Mouse (Mus musculus) hindbrain, embryonic 11.5 days (tissue): ENCODE results near the gene Hrasls. TPM values are rescaled to one million over a fixed set of nuclear protein-coding genes. Genes with fewer than 3 reads are reported as not detected.

Experiments used
- ATAC-seq: fragments of 200-750 bp; cut with Nextera tagmentation; 2 replicates; pipeline ENCODE4 v1.8.0; 2017; ENCODE audit warnings: mild to moderate bottlenecking, moderate TSS enrichment, moderate library complexity; ENCODE audit not compliant: low FRiP score
- DNase-seq: peaks from one replicate; pipeline ENCODE4 v3.0.0-alpha.2; 2015; ENCODE audit warnings: low spot score
- H3K27ac ChIP-seq: fragments of 300-500 bp; sonication (generic); 2 replicates; pipeline ENCODE4 v1.5.1; 2014; ENCODE audit warnings: mild to moderate bottlenecking, low read depth, low read length
- H3K27me3 ChIP-seq: fragments of 300-500 bp; sonication (generic); 2 replicates; pipeline ENCODE4 v1.6.1; 2014; ENCODE audit warnings: mild to moderate bottlenecking, low read length, moderate library complexity, mixed read lengths; ENCODE audit not compliant: control insufficient read depth, insufficient read depth
- H3K36me3 ChIP-seq: fragments of 300-500 bp; sonication (generic); 2 replicates; pipeline ENCODE4 v1.6.1; 2014; ENCODE audit warnings: mild to moderate bottlenecking, low read length, moderate library complexity, mixed read lengths; ENCODE audit not compliant: control insufficient read depth, insufficient read depth
- H3K4me1 ChIP-seq: fragments of 300-500 bp; sonication (generic); replicated peaks from 2 replicates; pipeline ENCODE4 v1.6.1; 2014; ENCODE audit warnings: low read length, mixed read lengths; ENCODE audit not compliant: control insufficient read depth, insufficient read depth
- H3K4me2 ChIP-seq: fragments of 300-500 bp; sonication (generic); replicated peaks from 2 replicates; pipeline ENCODE4 v1.6.1; 2014; ENCODE audit warnings: mild to moderate bottlenecking, low read depth, low read length
- H3K4me3 ChIP-seq: fragments of 300-500 bp; sonication (generic); 2 replicates; pipeline ENCODE4 v1.5.1; 2014; ENCODE audit warnings: low read depth, low read length
- H3K9ac ChIP-seq: fragments of 300-500 bp; sonication (generic); 2 replicates; pipeline ENCODE4 v1.6.1; 2014; ENCODE audit warnings: low read depth, low read length
- H3K9me3 ChIP-seq: fragments of 300-500 bp; sonication (generic); 2 replicates; pipeline ENCODE4 v1.6.1; 2016; ENCODE audit warnings: low read length; ENCODE audit not compliant: control insufficient read depth
- WGBS: fragments of 180-500 bp; shearing (Covaris S2); extraction: QIAGEN DNeasy Blood & Tissue Kit; methylation state at CpG from one replicate; pipeline ENCODE4 v1.1.7; 2014; 5-methylcytosine and 5-hydroxymethylcytosine counted together
- polyA plus RNA-seq: library from polyadenylated mRNA; unstranded; fragments of >200 nt; fragmentation: Nextera tagmentation; extraction: Ambion mirVana; gene quantifications from 2 replicates; pipeline ENCODE4 v1.2.1, GENCODE M21; 2014

Hrasls gene
- polyA plus RNA-seq, 1 experiment from 2014 or later: 1.4 TPM

DNA sequence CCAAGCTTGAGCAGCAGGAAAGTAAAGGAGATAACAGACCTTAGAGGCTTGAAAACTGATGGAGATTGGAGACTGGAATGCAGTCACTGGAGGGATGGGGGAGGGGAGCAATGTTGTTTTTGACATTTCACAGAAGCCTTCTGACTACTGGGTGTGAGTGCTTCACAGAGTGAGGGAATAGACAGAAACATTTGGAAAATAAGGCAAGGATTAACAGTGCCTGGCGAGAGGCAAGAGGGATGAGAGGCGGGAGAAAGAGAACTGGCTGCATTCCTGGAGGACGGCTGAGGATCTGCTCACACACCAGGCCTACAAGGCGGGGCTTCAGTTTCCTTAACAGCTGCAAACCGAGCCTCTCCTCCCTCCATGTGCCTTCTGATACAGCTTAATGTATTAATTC is 11.0 kb upstream of the Hrasls start:
- H3K9me3 ChIP-seq: no peaks in the 10 kb centered on the region
- no peak overlapping the region for H3K4me3 ChIP-seq
- ATAC-seq (no peak), DNase-seq (no peak)
- no peaks in the 10 kb centered on the region for H3K36me3 ChIP-seq
- no peaks in the 10 kb centered on the region for H3K27me3 ChIP-seq
- 22% methylated on average over 5 of the region's 5 CpGs for WGBS
- H3K4me1 ChIP-seq: no peaks in the 10 kb centered on the region; the same call in 1 of the 2 replicates
- no peak overlapping the region for H3K27ac ChIP-seq
- no peak overlapping the region for H3K9ac ChIP-seq
- H3K4me2 ChIP-seq: no peak overlapping the region

GRCm38 (mm10) chr16:29201146-29201545 is 8.3 kb upstream of the Hrasls start:
- no peak overlapping the region for H3K4me3 ChIP-seq
- no peak overlapping the region for H3K4me2 ChIP-seq
- DNase-seq (no peak), ATAC-seq (no peak)
- no peaks in the 10 kb centered on the region for H3K9me3 ChIP-seq
- no peaks in the 10 kb centered on the region for H3K36me3 ChIP-seq
- WGBS: 85% methylated on average over 2 of the region's 2 CpGs
- H3K4me1 ChIP-seq: no peaks in the 10 kb centered on the region
- no peak overlapping the region for H3K9ac ChIP-seq
- H3K27ac ChIP-seq: no peak overlapping the region
- H3K27me3 ChIP-seq: no peaks in the 10 kb centered on the region

DNA sequence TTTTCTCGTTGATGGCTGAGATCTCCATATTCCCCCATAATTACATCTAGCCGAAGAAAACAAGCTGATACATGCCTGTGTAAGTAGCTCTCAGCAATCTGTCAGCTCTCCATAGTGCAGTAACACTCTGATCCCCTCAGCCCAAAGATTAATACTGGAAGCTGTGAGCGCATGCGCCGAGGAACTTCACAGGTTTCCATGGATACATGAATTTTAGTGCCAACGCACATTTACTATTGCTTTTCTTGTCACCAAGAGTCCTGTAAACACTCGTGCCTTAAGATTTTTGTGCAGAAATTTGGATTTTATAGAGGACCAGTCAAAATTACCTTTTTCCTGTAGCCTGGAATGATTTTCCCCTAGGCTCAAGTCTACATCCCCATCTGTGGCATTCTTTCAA is 4.6 kb upstream of the Hrasls start:
- Histone ChIP-seq H3K9me3 (no peaks in the 10 kb centered on the region), H3K27me3 (no peaks in the 10 kb centered on the region), H3K4me2 (no peak overlapping the region), H3K27ac (no peak overlapping the region), H3K9ac (no peak overlapping the region), H3K4me1 (no peaks in the 10 kb centered on the region), H3K4me3 (no peak overlapping the region), H3K36me3 (no peaks in the 10 kb centered on the region)
- ATAC-seq: no peak
- 92% methylated on average over 7 of the region's 7 CpGs for WGBS
- DNase-seq: no peak

DNA sequence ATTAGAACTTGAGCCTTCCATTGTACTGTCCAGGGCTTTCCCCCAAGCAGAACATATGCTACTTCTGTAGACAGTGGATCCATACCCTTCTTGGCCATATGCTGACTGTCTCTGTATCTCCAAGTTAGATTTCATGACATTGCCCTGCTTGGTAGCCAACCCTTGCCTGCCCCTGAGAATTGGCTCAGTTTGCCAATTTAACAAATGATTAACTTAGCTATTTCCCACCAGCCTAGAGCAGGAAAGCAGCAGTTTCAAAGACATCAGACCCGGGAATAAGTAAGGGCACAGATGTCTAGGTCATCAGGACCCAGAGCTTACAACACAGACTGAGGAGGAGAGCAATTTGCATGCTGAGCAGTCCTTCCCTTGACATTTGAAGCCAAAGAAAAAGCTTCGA is 3.9 kb upstream of the Hrasls start:
- H3K4me2 ChIP-seq: no peak overlapping the region
- no peak for DNase-seq
- H3K27ac ChIP-seq: no peak overlapping the region
- H3K4me1 ChIP-seq: no peaks in the 10 kb centered on the region
- no peaks in the 10 kb centered on the region for H3K27me3 ChIP-seq
- H3K9ac ChIP-seq: no peak overlapping the region
- no peaks in the 10 kb centered on the region for H3K36me3 ChIP-seq
- H3K9me3 ChIP-seq: no peaks in the 10 kb centered on the region
- WGBS: 29% methylated on average over 2 of the region's 2 CpGs
- no peak overlapping the region for H3K4me3 ChIP-seq
- no peak for ATAC-seq

- H3K9me3 ChIP-seq: no peaks in the 10 kb centered on the region
- no peak for ATAC-seq
- DNase-seq: no peak
- H3K4me3 ChIP-seq: no peak overlapping the region
- H3K4me1 ChIP-seq: no peaks in the 10 kb centered on the region
- H3K27me3 ChIP-seq: no peaks in the 10 kb centered on the region
- 77% methylated on average over 7 of the region's 7 CpGs for WGBS
- H3K27ac ChIP-seq: no peak overlapping the region
- H3K36me3 ChIP-seq: no peaks in the 10 kb centered on the region
- H3K4me2 ChIP-seq: no peak overlapping the region
- no peak overlapping the region for H3K9ac ChIP-seq
These were observed 654 bp upstream of the Hrasls start for GRCm38 (mm10) chr16:29208841-29209240.

DNA sequence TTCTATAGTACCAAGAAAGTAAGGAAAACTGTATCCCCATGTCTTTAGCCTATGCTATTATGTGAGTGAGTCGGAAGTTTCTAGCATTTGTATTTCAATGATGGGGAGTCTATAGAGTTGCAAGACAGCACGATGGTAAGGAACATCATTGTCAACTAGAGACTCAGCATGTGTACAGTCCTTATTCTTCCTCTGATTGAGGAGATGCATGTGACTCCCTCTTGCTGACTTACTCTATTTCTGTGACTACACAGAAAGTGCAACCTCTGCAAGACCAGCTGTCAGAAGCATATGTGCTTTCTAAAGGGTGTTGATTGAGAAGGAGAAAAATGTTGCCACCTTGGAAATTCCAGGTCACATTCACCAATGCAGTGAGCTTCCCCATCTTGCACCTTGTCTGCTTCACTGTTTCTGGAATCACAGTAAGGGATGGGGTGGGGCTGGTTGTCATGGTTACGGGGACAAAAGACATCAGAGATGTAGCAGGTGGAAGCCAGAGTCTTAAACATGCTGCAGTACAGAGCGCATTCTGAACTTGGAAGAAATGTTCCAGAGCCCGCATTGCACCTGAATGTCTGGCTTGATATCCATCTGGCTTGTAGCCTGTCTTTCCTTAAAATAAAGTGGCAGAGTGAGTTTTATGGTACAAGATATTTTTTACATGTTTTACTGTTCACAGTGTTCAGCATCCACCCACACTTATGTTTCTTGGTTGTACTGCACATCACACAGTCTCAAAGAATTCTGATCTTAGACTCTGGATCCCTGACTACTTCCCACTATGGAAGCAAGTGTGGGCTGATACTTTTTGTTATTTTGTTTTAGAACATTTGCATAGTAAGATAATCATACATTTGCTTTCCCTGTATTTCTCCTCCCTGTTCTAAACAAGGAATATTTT is 7.2 kb downstream of the Hrasls start:
- 86% methylated on average over 5 of the region's 5 CpGs for WGBS
- H3K36me3 ChIP-seq: no peaks in the 10 kb centered on the region

GRCm38 (mm10) chr16:29235951-29236350 is 26.5 kb downstream of the Hrasls start:
- H3K4me1 ChIP-seq: no peaks in the 10 kb centered on the region
- H3K27me3 ChIP-seq: no peaks in the 10 kb centered on the region
- ATAC-seq (no peak), DNase-seq (no peak)
- no peak overlapping the region for H3K4me2 ChIP-seq
- no peak overlapping the region for H3K9ac ChIP-seq
- no peaks in the 10 kb centered on the region for H3K9me3 ChIP-seq
- H3K27ac ChIP-seq: no peak overlapping the region
- no peak overlapping the region for H3K4me3 ChIP-seq
- H3K36me3 ChIP-seq: no peaks in the 10 kb centered on the region
- WGBS: 87% methylated on average over 5 of the region's 5 CpGs

More for the DNA sequence above, 7.2 kb downstream of the Hrasls start:
- no peak overlapping the region for H3K4me3 ChIP-seq
- no peak overlapping the region for H3K27ac ChIP-seq
- no peaks in the 10 kb centered on the region for H3K9me3 ChIP-seq
- ATAC-seq (no peak), DNase-seq (peak; percentile 26)
- H3K27me3 ChIP-seq: no peaks in the 10 kb centered on the region
- H3K4me2 ChIP-seq: no peak overlapping the region
- no peak overlapping the region for H3K9ac ChIP-seq
- H3K4me1 ChIP-seq: no peaks in the 10 kb centered on the region

DNA sequence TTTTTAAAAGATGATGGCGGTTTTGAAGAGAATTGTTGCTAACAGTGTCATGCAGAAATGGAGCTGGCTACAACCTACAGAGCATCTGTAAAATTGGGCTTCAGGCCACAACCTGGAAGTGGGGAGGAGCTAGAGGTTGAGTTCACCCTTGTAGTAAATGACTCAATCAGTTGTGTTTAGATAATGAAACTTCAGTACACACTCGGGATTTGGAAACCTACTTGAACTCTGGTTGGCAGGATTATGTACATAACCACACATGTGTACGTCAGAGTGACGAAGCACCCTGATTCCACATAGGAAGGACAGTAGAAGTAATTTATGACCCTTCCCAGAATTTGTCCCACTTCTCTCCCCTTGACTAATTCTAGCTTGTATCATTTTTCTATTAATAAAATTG is 44.8 kb downstream of the Hrasls start:
- H3K9ac ChIP-seq: no peak overlapping the region
- no peaks in the 10 kb centered on the region for H3K9me3 ChIP-seq
- H3K27ac ChIP-seq: no peak overlapping the region
- no peak for DNase-seq
- H3K36me3 ChIP-seq: no peaks in the 10 kb centered on the region
- WGBS: 89% methylated on average over 4 of the region's 4 CpGs
- no peak overlapping the region for H3K4me2 ChIP-seq
- no peaks in the 10 kb centered on the region for H3K4me1 ChIP-seq
- ATAC-seq: no peak
- H3K4me3 ChIP-seq: no peak overlapping the region
- no peaks in the 10 kb centered on the region for H3K27me3 ChIP-seq
